Mouse (Mus musculus): ENCODE measurements around the gene Cntn4.

The Cntn4 gene

DNA sequence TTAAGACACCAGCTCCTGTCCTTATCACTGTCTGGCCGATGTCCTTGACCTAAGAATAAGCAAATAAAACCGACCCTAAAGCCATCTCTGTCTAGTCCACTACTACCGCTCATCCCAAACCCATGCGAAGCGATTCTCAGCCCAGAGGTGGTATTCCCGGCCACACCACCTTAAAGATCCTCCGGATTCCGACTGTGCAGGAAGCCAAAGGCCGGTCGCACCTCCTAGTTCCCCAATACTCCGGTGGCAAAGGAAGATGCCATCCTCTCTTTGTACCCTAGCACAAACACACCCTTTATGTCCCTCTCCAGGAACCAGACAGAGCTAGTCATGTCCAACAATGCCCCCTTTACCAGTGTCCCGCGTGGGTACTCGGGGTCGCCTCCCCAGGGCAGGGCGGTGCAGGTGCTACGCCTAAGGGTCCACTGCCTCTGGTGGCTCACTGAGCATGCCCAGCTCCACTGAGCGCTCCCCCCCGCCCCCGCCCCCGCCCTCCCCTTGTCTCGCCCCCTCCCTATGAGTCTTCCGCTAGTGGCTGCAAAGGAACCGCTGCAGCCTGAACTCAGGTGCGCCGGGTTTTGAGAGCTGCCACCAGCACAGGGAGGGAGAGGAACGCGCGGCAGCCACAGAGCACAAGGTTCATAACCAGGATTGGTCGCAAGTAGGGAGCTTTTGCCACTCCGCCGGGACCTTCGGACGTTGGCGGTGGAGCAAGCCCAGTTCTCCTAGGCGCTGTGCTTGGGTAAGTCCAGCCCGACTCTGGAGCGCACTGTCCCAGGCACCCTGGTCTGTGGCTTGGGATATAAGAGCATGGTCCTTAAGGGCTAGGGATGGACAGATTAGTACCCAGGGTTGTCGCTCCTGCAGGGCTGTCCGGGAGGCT is at the start of gene Cntn4:
Cntn4 (plus strand) TSS at position 512 of the 883 bp plus-strand sequence.
- TF ChIP-seq GATA4 (IDR thresholded peaks at IDR 0.05; ENCODE audit: insufficient replicate concordance, low read length): no peak

DNA sequence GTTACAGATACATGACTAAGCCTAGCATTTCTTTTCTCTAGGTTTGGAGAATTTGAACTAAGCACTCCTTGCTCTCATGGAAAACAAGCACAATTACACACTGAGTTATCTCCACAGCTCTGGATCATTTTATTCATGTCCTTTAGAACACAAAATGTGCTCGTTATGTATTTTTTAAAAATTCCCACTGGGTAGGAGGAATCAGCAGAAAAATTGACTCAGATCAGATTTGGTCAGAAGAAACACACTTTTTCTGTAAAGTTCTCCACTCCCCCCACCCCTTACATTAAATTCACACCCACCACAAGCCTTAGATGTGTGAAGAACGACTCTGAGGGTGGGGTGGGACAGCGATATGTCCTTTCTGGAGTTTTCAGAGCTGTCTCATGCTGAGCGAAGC is 3.2 kb upstream of the Cntn4 start:
- TF ChIP-seq GATA4 (IDR thresholded peaks at IDR 0.05; ENCODE audit: insufficient replicate concordance, low read length): no peak

GRCm38 (mm10) chr6:105675099-105675498 is 2.4 kb upstream of the Cntn4 start:
- no peak for TF ChIP-seq GATA4 (IDR thresholded peaks at IDR 0.05; ENCODE audit: insufficient replicate concordance, low read length)

- no peak for TF ChIP-seq GATA4 (IDR thresholded peaks at IDR 0.05; ENCODE audit: insufficient replicate concordance, low read length)
Observed at GRCm38 (mm10) chr6:105676637-105677036, 823 bp upstream of the Cntn4 start.

DNA sequence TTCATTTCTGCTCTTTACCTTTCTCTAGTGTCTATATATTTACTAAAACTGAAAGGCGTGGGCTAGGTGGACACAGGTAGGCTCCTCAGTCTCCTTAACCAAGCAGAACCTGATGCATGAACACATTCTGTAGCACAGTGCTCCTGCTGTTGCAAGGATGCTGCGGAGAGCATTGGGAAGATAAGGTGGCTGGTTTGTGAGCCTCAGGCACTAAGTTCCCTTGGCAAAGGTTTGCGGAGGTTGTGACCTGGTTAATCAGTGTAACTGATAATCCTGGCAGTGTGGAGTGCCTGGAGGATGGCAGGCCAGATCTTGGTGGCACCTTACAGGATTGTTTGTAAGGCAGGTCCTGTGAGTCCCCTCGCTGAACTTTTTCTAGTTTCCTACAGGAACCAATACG is 1.3 kb downstream of the Cntn4 start:
- TF ChIP-seq GATA4 (IDR thresholded peaks at IDR 0.05; ENCODE audit: insufficient replicate concordance, low read length): no peak

DNA sequence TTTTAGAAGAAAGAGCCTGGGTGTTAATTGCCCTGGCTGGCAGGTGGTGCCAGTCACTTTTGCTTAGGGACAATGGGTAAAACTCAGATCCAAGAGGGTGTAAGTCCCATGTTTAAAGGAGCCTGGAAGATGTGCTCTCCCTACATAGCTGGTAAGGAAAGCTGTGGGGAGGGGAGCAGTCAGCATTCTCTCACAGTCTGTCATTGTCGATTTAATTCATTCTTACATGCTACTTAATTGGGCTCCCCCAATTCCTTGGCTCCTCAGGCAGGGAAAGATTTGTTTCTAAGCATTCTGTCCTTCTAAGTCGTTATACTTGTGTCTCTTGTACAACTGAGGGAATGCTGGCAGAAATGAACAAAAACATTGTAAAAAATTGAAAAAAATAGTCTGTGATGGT is 4.0 kb downstream of the Cntn4 start:
- TF ChIP-seq GATA4 (IDR thresholded peaks at IDR 0.05; ENCODE audit: insufficient replicate concordance, low read length): no peak

DNA sequence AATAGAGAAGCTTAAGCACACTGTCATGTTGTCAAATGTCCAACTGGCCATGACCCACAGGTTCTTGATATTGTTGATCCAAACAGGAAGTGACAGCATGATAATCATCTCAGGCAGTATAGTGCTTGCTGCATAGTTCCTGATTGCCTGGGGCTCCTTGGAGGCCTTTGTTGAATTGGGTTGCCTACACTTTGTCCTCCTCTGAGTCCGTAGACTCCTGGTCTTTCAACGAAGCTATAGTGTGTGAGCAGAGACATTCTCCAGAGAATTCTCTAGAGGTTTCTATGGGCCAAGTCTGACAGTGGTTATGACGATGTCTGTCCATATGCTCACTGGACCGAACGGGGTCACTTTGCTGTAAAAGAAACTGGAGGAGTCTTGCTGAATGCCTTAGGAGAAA is 5.8 kb downstream of the Cntn4 start:
- TF ChIP-seq GATA4 (IDR thresholded peaks at IDR 0.05; ENCODE audit: insufficient replicate concordance, low read length): no peak

GRCm38 (mm10) chr6:105684123-105684522 is 6.7 kb downstream of the Cntn4 start:
- TF ChIP-seq GATA4 (IDR thresholded peaks at IDR 0.05; ENCODE audit: insufficient replicate concordance, low read length): no peak

- TF ChIP-seq GATA4 (IDR thresholded peaks at IDR 0.05; ENCODE audit: insufficient replicate concordance, low read length): no peak
Observed at GRCm38 (mm10) chr6:105688195-105688594, 10.7 kb downstream of the Cntn4 start.

DNA sequence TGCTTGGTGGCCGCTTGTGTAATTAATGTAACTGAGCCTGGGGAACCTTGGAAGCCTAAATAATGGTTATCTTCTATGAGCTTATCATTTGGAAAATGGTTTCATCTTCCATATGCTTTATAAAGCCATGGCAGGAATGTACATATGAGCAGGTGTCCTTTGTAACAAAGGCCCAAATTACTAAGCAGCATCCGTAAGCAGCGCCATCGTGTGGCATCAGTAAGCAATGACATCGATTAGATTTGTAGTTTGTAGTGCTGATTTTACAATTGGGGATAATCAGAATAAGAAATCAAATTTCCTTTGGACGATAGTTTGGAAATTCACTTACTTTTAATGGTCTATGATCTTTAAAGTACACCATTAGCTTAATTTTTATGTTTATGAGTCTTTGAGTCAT is 64.6 kb downstream of the Cntn4 start:
- TF ChIP-seq GATA4 (IDR thresholded peaks at IDR 0.05; ENCODE audit: insufficient replicate concordance, low read length): no peak

GRCm38 (mm10) chr6:105780616-105781015 is 103.2 kb downstream of the Cntn4 start:
- no peak for TF ChIP-seq GATA4 (IDR thresholded peaks at IDR 0.05; ENCODE audit: insufficient replicate concordance, low read length)

- no peak for TF ChIP-seq GATA4 (IDR thresholded peaks at IDR 0.05; ENCODE audit: insufficient replicate concordance, low read length)
Observed at GRCm38 (mm10) chr6:105788462-105788861, 111.0 kb downstream of the Cntn4 start.

DNA sequence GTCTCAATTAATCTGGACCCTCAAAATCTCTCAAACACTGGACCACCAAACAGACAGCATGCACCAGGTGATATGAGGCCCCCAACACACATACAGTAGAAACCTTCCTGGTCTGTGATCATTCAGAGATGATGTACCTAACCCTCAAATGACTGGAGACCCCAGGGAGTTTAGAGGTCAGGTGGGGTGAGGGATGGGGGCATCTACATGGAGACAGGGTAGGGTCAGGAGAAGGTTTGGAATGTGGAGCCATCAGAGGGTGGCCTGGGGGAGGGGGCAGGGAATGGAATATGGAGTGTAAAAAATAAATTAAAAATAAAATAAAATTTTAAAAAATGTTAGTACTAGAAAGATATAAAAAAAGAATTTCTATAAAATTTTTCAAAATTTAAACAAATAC is 157.6 kb downstream of the Cntn4 start:
- TF ChIP-seq GATA4 (IDR thresholded peaks at IDR 0.05; ENCODE audit: insufficient replicate concordance, low read length): no peak

GRCm38 (mm10) chr6:105847296-105847695 is 169.8 kb downstream of the Cntn4 start:
- no peak for TF ChIP-seq GATA4 (IDR thresholded peaks at IDR 0.05; ENCODE audit: insufficient replicate concordance, low read length)

GRCm38 (mm10) chr6:105892838-105893237 is 215.4 kb downstream of the Cntn4 start:
- TF ChIP-seq GATA4 (IDR thresholded peaks at IDR 0.05; ENCODE audit: insufficient replicate concordance, low read length): no peak

DNA sequence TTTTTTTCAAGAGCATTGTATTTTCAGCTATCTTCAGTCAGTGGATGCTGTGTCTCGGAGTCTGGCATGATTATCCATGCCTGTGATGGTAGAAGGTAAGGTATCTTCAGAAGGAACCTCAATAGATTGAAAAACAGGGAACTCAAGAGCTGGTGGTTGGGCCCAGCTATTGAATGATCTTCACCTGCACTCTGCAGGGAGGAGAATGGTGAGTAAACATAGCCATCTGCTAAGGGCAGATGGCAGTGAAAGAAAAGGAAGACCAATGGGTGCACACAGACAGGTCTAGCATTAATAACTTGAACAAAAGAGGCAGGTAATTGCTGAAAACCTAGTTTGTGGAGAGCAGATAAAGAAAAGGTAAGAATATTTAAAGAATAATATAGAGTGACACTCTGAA is 261.0 kb downstream of the Cntn4 start:
- no peak for TF ChIP-seq GATA4 (IDR thresholded peaks at IDR 0.05; ENCODE audit: insufficient replicate concordance, low read length)

DNA sequence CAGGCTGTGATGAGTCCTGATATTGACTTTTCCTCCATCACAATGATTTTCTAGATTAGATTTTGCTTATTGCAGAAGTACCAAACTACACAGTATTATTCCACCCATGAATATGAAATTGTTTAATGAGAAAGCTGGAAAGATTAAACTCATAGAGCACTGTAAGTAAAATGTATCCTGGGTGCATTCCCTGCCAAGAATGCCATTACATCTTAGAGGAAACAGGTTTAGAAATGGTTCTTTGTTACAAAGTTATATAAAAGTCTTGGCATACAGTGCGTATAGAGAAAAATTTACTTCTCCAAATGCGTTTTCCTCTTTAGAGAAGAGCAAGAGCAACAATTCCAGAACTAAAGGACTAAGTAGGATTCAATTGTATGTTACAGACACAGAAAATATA is 261.8 kb downstream of the Cntn4 start:
- TF ChIP-seq GATA4 (IDR thresholded peaks at IDR 0.05; ENCODE audit: insufficient replicate concordance, low read length): no peak

Data from liver, adult (tissue).